Mouse (Mus musculus): ENCODE measurements around the gene Pgc.

Gene Pgc

DNA sequence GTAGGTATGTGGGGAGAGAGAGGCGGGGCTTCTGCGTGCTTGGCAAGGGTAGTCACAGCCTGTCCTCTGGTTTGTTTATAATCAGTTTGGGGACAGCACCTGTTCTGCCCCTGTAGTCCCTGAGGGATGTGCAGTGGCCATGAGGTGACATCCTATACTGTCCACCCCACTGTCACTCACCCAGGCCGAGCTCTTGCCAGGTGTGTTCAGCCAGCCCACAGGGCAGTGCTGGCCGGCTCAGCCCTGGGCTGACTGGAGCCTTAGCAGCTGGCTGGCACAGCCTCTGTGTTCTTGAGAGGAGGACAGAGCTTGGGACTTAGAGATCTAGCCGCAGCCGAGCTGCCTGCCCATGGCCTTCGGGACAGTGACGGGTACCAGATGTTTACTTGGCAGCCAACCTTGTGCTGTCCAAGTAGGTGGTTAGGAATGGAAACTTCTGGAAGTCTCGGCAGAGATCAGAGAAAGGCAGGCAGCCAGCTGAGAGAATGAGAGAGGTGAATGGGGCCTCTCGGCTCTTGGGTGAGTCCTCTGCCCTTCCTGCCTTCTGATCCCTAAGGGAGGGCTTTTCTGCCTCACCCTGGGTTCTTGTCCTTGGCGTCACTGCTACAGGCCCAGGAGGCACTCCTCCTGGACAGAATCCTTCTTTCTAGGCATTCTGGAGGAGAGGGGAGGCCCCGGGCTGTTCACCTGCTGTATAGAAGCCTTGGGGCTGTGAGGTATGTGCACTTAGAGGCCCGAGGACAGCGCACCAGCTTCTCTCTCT is 22.3 kb downstream of the Pgc start:
- intact Hi-C loops (cut with DNase I) = no loop called here

DNA sequence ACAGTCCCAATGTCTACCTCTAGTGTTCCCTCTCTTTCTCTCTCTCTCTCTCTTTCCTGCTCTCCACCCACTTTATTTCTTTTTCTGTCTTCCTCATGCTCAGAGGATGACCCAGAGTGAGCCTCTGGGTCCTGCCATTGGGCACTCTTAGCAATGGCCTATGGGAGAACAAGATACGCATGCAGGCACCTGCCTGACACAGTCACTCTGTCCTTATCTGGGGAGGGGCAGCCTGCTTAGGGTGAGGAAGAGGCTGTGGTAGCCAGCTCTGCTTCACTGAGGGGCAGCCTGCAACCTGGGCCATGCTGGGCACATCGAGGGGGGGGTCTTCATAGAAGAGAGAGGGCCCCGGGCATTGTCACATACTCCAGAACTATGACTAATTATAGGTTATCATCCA is 23.0 kb downstream of the Pgc start:
- intact Hi-C loops (cut with DNase I) = no loop called here

DNA sequence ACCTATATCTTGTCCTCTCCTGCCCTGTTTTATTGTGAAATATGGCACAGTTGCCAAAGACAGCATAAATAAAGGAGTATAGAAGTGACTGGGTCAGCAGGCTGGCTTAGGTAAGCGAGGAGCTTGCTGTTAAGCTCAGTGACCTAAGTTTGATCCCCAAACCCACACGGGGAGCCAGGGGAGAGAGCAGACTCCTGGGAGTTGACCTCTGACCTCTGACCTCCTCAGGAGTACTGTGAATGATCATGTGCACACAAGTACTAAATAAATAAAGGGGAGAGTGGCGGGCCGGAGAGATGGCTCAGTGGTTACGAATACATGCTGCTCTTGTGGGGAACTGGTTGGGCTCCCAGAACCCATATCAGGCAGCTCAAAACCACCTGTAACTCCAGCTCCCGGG is 23.5 kb downstream of the Pgc start:
- intact Hi-C loops (cut with DNase I) = no loop called here

DNA sequence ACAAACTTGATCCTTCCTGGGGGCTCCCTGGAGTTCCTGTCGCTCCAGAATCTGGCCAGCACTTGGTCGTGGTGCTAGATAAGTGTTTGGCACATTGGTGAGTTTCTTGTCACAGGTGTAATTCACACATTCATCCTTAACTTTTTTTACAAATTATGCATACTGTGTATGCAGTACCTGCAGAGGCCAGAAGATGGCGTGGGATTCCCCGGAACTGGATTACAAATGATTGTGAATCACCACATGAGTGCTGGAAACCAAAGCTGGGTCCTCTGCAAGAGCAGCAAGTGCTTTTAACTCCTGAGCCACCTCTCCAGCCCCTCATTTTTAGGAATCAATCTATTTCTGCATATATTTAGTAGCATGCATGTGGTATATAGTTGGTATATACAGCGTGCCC is 25.2 kb downstream of the Pgc start:
- intact Hi-C loops (cut with DNase I) = no loop called here

GRCm38 (mm10) chr17:47753130-47753775 is 26.6 kb downstream of the Pgc start:
- intact Hi-C loops (cut with DNase I) = no loop called here

- intact Hi-C loops (cut with DNase I) = no loop called here
These were observed 27.6 kb downstream of the Pgc start for GRCm38 (mm10) chr17:47754246-47754645.

GRCm38 (mm10) chr17:47756366-47756765 is 29.7 kb downstream of the Pgc start:
- intact Hi-C loops (cut with DNase I) = no loop called here

GRCm38 (mm10) chr17:47757056-47757610 is 30.5 kb downstream of the Pgc start:
- intact Hi-C loops (cut with DNase I) = no loop called here

GRCm38 (mm10) chr17:47759702-47760410 is 33.2 kb downstream of the Pgc start:
- intact Hi-C loops (cut with DNase I) = no loop called here

- intact Hi-C loops (cut with DNase I) = no loop called here
These were observed 35.4 kb downstream of the Pgc start for GRCm38 (mm10) chr17:47762028-47762427.

- intact Hi-C loops (cut with DNase I) = no loop called here
These were observed 36.1 kb downstream of the Pgc start for GRCm38 (mm10) chr17:47762518-47763340.

DNA sequence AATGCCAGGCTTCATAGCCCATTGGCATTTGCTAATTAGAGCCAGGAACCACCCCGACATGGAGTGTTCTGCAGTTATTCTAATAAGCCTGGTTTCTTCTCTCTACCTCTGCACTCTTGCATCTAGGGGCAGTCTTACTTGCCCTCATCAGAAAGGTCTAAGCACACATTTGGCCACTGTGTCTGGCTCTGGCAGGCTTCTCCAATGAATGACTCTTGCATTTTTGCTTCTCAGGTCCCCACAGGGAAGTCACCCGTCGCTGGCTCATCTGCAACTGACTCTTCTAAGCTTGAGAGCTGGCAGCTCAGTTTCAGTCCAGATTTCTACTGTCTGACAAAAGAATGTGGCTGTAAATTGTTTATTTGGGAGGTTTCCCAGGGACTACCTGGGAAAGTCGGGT is 39.3 kb downstream of the Pgc start:
- intact Hi-C loops (cut with DNase I) = no loop called here

- intact Hi-C loops (cut with DNase I) = no loop called here
These were observed 39.9 kb downstream of the Pgc start for GRCm38 (mm10) chr17:47766407-47767043.

DNA sequence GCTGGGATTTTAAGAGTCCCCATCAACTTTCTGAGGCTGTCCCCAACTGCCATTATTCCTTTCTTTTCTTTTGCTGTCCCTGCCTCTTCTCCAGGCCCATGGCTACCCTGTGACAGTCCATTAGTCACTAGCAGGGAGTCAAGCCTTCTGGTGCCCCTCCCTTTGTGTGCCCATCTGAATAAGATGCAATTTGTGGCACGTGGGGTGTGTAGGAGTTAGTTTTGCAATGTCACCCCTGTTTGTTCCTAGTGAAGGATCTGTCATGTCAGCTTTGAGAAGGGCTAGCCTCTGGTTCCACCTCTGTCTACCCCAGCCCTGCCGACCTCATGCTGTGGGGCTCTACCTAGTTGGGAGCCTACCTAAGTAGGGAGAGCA is 40.4 kb downstream of the Pgc start:
- intact Hi-C loops (cut with DNase I) = no loop called here

DNA sequence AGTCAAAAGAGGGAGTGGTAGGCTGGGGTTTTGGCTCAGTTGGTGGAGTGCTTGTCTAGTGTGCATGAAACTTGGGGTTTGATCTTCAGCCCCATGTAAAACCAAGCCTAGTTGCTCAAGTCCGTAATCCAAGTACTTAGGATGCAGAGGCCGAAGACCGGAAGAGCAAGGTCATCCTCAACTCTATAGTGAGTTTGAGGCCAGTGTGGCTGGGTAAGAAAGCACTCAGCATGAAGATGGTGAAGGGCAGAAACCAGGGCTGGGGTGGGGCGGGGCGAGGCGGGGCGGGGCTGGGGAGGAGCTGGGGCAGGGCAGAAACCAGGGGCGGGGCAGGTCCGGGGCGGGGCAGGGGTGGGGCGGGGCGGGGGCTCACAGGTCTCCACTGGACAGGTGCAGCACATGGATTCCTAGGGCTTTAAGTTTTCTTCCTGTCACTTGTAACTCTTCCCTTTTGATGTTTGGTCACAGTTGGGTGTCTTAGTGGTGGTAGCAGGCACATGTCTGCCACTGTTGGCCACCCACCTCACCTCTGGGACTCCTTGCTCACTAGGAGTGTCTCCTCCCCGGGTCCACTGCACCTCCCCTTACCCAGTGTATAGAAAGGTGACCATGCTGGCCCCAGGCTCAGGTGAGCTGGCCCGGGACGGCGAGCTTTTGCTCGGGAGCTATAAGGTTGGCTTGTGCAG is 41.0 kb downstream of the Pgc start:
- intact Hi-C loops (cut with DNase I) = no loop called here

DNA sequence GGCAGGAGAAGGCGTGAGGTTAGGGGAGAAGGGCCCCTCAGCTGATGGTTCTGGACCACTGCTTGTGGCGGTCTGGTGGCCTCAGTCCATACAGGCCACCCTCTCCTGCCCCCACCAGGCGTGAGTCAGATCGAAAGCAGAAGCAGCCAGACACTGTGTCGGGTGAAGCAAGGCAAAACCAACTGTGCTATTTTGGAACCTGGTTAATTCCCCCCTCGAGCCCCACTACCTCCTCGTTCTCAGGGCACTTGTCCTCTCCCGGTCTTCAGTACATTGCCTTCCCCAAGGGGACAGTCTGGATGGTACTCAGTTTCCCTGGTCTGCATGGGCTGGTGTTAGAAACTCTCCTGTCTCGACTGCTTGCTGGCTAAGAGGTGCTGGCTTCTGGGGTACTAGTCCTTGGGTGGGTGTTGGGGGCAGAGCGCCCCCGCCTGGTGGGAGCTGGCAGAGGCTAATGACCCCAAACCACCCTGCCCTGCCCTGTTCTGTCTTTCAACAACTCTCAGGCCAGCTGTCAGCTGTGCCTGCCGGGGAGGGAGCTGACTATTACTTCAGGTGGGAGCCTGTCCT is 42.1 kb downstream of the Pgc start:
- intact Hi-C loops (cut with DNase I) = no loop called here

GRCm38 (mm10) chr17:47769389-47770299 is 43.0 kb downstream of the Pgc start:
- intact Hi-C loops (cut with DNase I) = no loop called here

GRCm38 (mm10) chr17:47773604-47774003 is 47.0 kb downstream of the Pgc start:
- intact Hi-C loops (cut with DNase I) = no loop called here

- intact Hi-C loops (cut with DNase I) = no loop called here
These were observed 50.5 kb downstream of the Pgc start for GRCm38 (mm10) chr17:47777141-47777540.
